Mouse (Mus musculus): ENCODE measurements at regions not wholly inside any gene's neighbourhood (a gene's known extent, or its start where the extent isn't known, plus 50 kb on each side); places are given as distances from the start of the nearest gene placed in this dataset.

- TF ChIP-seq CTCF (IDR thresholded peaks at IDR 0.05; ENCODE audit: low read depth, low read length), result no peak
- no peak for TF ChIP-seq GATA1 (IDR thresholded peaks at IDR 0.05; ENCODE audit: borderline replicate concordance, low read length)
- TF ChIP-seq POLR2AphosphoS5 (IDR thresholded peaks at IDR 0.05; ENCODE audit: insufficient replicate concordance, low read depth, low read length), result no peak
Measured at GRCm38 (mm10) chr3:41307400-41308028, 224.7 kb upstream of the Pgrmc2 start.
